Comparison of ENCODE assay signal across 10 mouse cellular contexts in genomic region chr5:73651855-73652201, GRCm38 (mm10). TPM values are rescaled to one million over a fixed set of nuclear protein-coding genes. Genes with fewer than 3 reads are reported as not detected.
DNase-seq lines count a peak whose midpoint lies in the region; ATAC-seq lines count a peak whose summit lies in the region.
"Had no signal": no experiment of that assay in that cellular context is flagged by ENCODE, and none has a peak within 500 bp of the region (broad histone marks: within the 10 kb centered on the region; RNA-seq: fewer than 3 reads in every experiment).

No protein-coding gene starts in this region.

- H3K9ac ChIP-seq in heart, embryonic 15.5 days = no peak overlapping the region
- peak overlapping the region; percentile 47; the same call in 1 of the 2 replicates for H3K9ac ChIP-seq in forebrain, embryonic 13.5 days
- no peak overlapping the region for H3K9ac ChIP-seq in liver, embryonic 13.5 days
- H3K9ac ChIP-seq in neural tube, embryonic 11.5 days (ENCODE audit: low read length) = no peak overlapping the region

- H3K27ac ChIP-seq in heart, embryonic 15.5 days = no peak overlapping the region
- no peak overlapping the region for H3K27ac ChIP-seq in forebrain, embryonic 13.5 days
- H3K27ac ChIP-seq in liver, embryonic 13.5 days = no peak overlapping the region
- no peak overlapping the region for H3K27ac ChIP-seq in neural tube, embryonic 11.5 days (ENCODE audit: low read depth, low read length)

- no peaks in the 10 kb centered on the region for H3K36me3 ChIP-seq in heart, embryonic 15.5 days
- no peaks in the 10 kb centered on the region for H3K36me3 ChIP-seq in forebrain, embryonic 13.5 days (ENCODE audit: poor library complexity, severe bottlenecking)
- H3K36me3 ChIP-seq in liver, embryonic 13.5 days = no peaks in the 10 kb centered on the region
- H3K36me3 ChIP-seq in neural tube, embryonic 11.5 days (ENCODE audit: control insufficient read depth, insufficient read depth, low read length) = no peaks in the 10 kb centered on the region

- peak overlapping the region; percentile 99 for H3K4me2 ChIP-seq in heart, embryonic 15.5 days
- H3K4me2 ChIP-seq in forebrain, embryonic 13.5 days = peak overlapping the region; percentile 88
- peak overlapping the region; percentile 77 for H3K4me2 ChIP-seq in liver, embryonic 13.5 days
- peak overlapping the region; percentile 95 for H3K4me2 ChIP-seq in neural tube, embryonic 11.5 days (ENCODE audit: low read depth)

- intact Hi-C loops in left cerebral cortex, postnatal 10 days (cut with DNase I) = no loop called here
- intact Hi-C loops in gastrocnemius, postnatal 36 days (cut with DNase I) = no loop called here

- ATAC-seq in heart, embryonic 15.5 days (replicated peaks; ENCODE audit: insufficient number of reproducible peaks, insufficient read depth, low FRiP score, low read depth) = no peak
- ATAC-seq in forebrain, embryonic 13.5 days = no peak
- no peak for ATAC-seq in liver, embryonic 13.5 days (ENCODE audit: low read depth)
- ATAC-seq in neural tube, embryonic 11.5 days (ENCODE audit: insufficient read depth, low FRiP score, low TSS enrichment) = no peak

- peak overlapping the region; percentile 65 for H3K4me3 ChIP-seq in heart, embryonic 15.5 days
- peak overlapping the region; percentile 45 for H3K4me3 ChIP-seq in forebrain, embryonic 13.5 days
- peak overlapping the region; percentile 54 for H3K4me3 ChIP-seq in liver, embryonic 13.5 days (replicated peaks)
- H3K4me3 ChIP-seq in neural tube, embryonic 11.5 days (ENCODE audit: low read depth, low read length) = peak overlapping the region; percentile 44; the same call in 1 of the 2 replicates

- WGBS in heart, embryonic 15.5 days = 2% methylated on average over 4 of the region's 4 CpGs
- 2% methylated on average over 4 of the region's 4 CpGs for WGBS in forebrain, embryonic 13.5 days
- WGBS in liver, embryonic 13.5 days (ENCODE audit: insufficient replicate concordance) = 2% methylated on average over 4 of the region's 4 CpGs
- WGBS in neural tube, embryonic 11.5 days = 0% methylated on average over 4 of the region's 4 CpGs

- no peak for DNase-seq in heart, adult 18-20 months
- no peak for DNase-seq in liver, embryonic 13.5 days
- peak; percentile 28 for DNase-seq in neural tube, embryonic 11.5 days (ENCODE audit: low spot score)
- DNase-seq in right cerebral cortex, postnatal 14 days = no peak
- no peak for DNase-seq in left cerebral cortex, postnatal 10 days (ENCODE audit: extremely low spot score in 1 of 2, low spot score in 2 of 2)
- DNase-seq in gastrocnemius, postnatal 36 days = no peak

- H3K4me1 ChIP-seq in heart, embryonic 15.5 days (replicated peaks) = peaks cover 23% of the 10 kb centered on the region
- peaks cover 26% of the 10 kb centered on the region for H3K4me1 ChIP-seq in forebrain, embryonic 13.5 days
- peaks cover 30% of the 10 kb centered on the region for H3K4me1 ChIP-seq in liver, embryonic 13.5 days (replicated peaks)
- H3K4me1 ChIP-seq in neural tube, embryonic 11.5 days (ENCODE audit: control insufficient read depth, insufficient read depth, low read length) = peaks cover 13% of the 10 kb centered on the region

- no peaks in the 10 kb centered on the region for H3K9me3 ChIP-seq in heart, embryonic 15.5 days (replicated peaks)
- H3K9me3 ChIP-seq in forebrain, embryonic 13.5 days (replicated peaks) = no peaks in the 10 kb centered on the region
- no peaks in the 10 kb centered on the region for H3K9me3 ChIP-seq in liver, embryonic 13.5 days (replicated peaks)
- no peaks in the 10 kb centered on the region for H3K9me3 ChIP-seq in neural tube, embryonic 11.5 days (ENCODE audit: control insufficient read depth, low read length)

- peaks cover 67% of the 10 kb centered on the region for H3K27me3 ChIP-seq in heart, embryonic 15.5 days
- peaks cover 68% of the 10 kb centered on the region for H3K27me3 ChIP-seq in forebrain, embryonic 13.5 days
- H3K27me3 ChIP-seq in liver, embryonic 13.5 days = peaks cover 75% of the 10 kb centered on the region
- H3K27me3 ChIP-seq in neural tube, embryonic 11.5 days (ENCODE audit: control insufficient read depth, insufficient read depth, low read length) = peaks cover 46% of the 10 kb centered on the region

RNA-seq across cellular contexts. Expression of gene Spata18, which starts 0.6 kb away (rescaled TPM):
- 0.68 and 0.76 TPM in 2 replicates for polyA plus RNA-seq in heart, embryonic 15.5 days (2015; fragmentation: Nextera tagmentation; extraction: Ambion mirVana)
- 1 to 10 TPM in 1 of 2 experiments, not detected in 1; 1.3 TPM for total RNA-seq in heart, adult 18-20 months (2021)
- polyA plus RNA-seq in forebrain, embryonic 13.5 days (2015; fragmentation: Nextera tagmentation; extraction: Ambion mirVana) = 0.34 and 0.71 TPM in 2 replicates
- not detected in 2 replicates for polyA plus RNA-seq in liver, embryonic 13.5 days (2015; fragmentation: Nextera tagmentation; extraction: Ambion mirVana)
- polyA plus RNA-seq in neural tube, embryonic 11.5 days (2014; fragmentation: Nextera tagmentation; extraction: Ambion mirVana) = 0.19 TPM in 1 of 2 replicates, not detected in the other
- total RNA-seq in left cerebral cortex, postnatal 10 days (2021) = under 1 TPM in 1 of 2 experiments, not detected in 1; 0.34 TPM
- not detected for total RNA-seq in gastrocnemius, postnatal 36 days (2021)

RNA-seq across cellular contexts. Expression of gene Sgcb, which starts 4.2 kb away (rescaled TPM):
- polyA plus RNA-seq in heart, embryonic 15.5 days (2015; fragmentation: Nextera tagmentation; extraction: Ambion mirVana) = 35.3 and 38.2 TPM in 2 replicates
- total RNA-seq in heart, adult 18-20 months (2021) = 100 to 1,000 TPM; 105 to 115 TPM
- polyA plus RNA-seq in forebrain, embryonic 13.5 days (2015; fragmentation: Nextera tagmentation; extraction: Ambion mirVana) = 20.5 and 22.3 TPM in 2 replicates
- polyA plus RNA-seq in liver, embryonic 13.5 days (2015; fragmentation: Nextera tagmentation; extraction: Ambion mirVana) = 2.8 and 3.0 TPM in 2 replicates
- polyA plus RNA-seq in neural tube, embryonic 11.5 days (2014; fragmentation: Nextera tagmentation; extraction: Ambion mirVana) = 27.7 and 29.2 TPM in 2 replicates
- 10 to 100 TPM; 61.7 to 65.8 TPM for total RNA-seq in left cerebral cortex, postnatal 10 days (2021)
- total RNA-seq in gastrocnemius, postnatal 36 days (2021) = 10 to 100 TPM; 88.6 to 89.2 TPM

RNA-seq across cellular contexts. Expression of gene Lrrc66, which starts 19.5 kb away (rescaled TPM):
- polyA plus RNA-seq in heart, embryonic 15.5 days (2015; fragmentation: Nextera tagmentation; extraction: Ambion mirVana) = 0.05 and 0.06 TPM in 2 replicates
- total RNA-seq in heart, adult 18-20 months (2021) = not detected
- not detected in 2 replicates for polyA plus RNA-seq in forebrain, embryonic 13.5 days (2015; fragmentation: Nextera tagmentation; extraction: Ambion mirVana)
- polyA plus RNA-seq in liver, embryonic 13.5 days (2015; fragmentation: Nextera tagmentation; extraction: Ambion mirVana) = 0.21 and 0.25 TPM in 2 replicates
- polyA plus RNA-seq in neural tube, embryonic 11.5 days (2014; fragmentation: Nextera tagmentation; extraction: Ambion mirVana) = not detected in 2 replicates
- not detected for total RNA-seq in left cerebral cortex, postnatal 10 days (2021)
- total RNA-seq in gastrocnemius, postnatal 36 days (2021) = not detected
- total RNA-seq: layer of hippocampus, adult 18-20 months had no signal
- polyA plus RNA-seq: cerebellum, adult 2 months had no signal
